Mouse (Mus musculus): Measurements from ENCODE around the gene Ank. TPM values are rescaled to one million over a fixed set of nuclear protein-coding genes. Genes with fewer than 3 reads are reported as not detected.

The Ank gene
- polyA plus RNA-seq, 1 experiment = 231 TPM

DNA sequence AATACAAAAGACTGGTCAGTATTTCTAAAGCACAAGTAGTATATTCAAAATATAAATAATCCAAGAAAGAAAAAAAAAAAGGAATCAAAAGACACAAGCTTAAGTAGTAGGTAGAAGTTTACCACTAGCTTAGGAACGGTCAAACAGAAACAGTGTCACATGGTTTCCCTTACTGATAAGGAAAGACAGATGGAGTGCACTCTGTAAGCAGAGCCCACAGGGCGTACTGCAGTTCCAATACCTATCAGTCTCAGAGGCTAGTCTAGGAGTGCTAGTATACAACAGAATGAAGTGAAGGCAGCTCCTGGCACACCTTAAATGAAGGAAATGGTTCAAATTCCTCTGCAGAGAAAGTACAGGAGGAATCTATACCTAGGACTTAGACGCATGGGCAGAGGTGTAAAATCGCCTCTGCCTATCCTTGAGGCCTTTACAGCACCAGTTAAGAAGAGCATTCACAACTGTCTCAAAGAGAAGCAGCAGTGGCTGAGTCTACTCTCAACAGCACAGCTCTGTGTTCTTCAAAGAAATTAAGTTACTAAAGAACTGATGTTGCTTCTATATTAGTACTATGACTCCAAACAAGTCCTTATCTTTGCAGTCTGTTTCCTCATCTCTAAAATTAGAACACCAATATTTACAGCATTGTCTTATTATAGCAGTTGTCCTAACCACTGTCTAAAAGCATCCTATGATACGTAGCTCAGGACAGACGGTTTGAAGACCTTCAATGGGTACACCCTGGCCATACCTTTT lies 152.5 kb downstream of the Ank start:
- no peak overlapping the region for H3K4me3 ChIP-seq (ENCODE audit: insufficient read depth, low read length)
- 0 out of 2 replicates have a peak, but pooled peaks cover 3% of the 10 kb centered on the region for H3K4me1 ChIP-seq (ENCODE audit: control insufficient read depth, insufficient read depth, low read length)
- TF ChIP-seq POLR2A (IDR thresholded peaks at IDR 0.05; ENCODE audit: extremely low read depth, insufficient read depth, low read length) = no peak
- TF ChIP-seq CTCF (IDR thresholded peaks at IDR 0.05; ENCODE audit: extremely low read depth, insufficient read depth, low read length) = no peak

DNA sequence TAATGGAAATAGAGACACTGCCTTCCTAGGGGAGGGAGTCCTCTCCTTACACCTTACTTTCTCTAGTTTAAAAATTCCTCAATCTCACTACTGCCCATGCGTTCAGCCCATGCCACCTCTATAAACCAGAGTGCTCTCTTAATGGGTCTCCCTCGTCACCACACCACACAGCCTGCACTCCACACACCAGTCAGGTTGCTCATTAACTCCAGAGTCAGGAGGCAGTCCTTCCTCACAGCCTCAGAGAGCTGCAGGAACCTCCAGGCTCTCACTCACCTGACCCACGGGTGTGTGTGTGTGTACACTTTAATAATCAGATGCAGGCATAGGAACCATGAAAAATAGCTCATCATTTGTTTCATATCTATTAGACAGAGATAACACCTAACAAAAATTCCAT lies 153.2 kb downstream of the Ank start:
- TF ChIP-seq POLR2A (IDR thresholded peaks at IDR 0.05; ENCODE audit: extremely low read depth, insufficient read depth, low read length) (no peak), CTCF (IDR thresholded peaks at IDR 0.05; ENCODE audit: extremely low read depth, insufficient read depth, low read length) (no peak)
- 0 out of 2 replicates have a peak, but pooled peaks cover 3% of the 10 kb centered on the region for H3K4me1 ChIP-seq (ENCODE audit: control insufficient read depth, insufficient read depth, low read length)

More for the DNA sequence above, 152.5 kb downstream of the Ank start:
- no peak overlapping the region for H3K27ac ChIP-seq (ENCODE audit: insufficient read depth, low read length)

DNA sequence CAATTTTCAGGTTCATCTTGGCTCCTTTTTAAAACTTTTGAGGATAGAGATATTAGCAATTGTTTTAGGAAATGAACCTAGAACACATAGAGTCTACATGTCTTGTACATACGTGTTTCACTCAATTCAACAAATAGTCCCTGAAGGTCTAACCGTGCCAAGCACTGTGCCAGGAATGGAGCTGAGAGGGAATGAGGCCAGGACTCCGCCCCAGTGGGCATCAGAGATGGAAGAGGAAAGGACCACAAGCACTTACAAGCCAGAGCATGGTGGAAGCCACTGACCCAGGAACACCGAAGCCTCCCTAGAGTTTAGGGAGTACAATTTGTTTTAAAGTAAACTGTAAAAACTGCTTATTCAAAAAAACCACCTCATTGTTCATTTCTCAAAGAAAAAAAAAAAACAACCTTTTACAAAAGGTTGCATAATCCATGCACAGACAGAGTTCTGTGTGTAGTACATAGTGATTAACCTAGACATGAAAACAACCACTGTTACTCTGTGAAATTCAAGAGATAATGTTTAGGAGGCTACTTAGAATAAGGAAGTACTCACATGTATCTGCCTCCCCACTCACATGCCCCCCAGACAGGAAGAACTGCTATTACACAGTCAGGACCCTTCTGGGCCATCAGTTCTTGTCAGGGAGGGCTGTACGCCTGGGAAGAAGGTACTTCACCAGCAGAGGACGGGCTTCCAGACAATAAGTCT lies 154.2 kb downstream of the Ank start:
- H3K27ac ChIP-seq (ENCODE audit: insufficient read depth, low read length) = no peak overlapping the region
- H3K4me3 ChIP-seq (ENCODE audit: insufficient read depth, low read length) = no peak overlapping the region
- H3K4me1 ChIP-seq (ENCODE audit: control insufficient read depth, insufficient read depth, low read length) = 0 out of 2 replicates have a peak, but pooled peaks cover 1% of the 10 kb centered on the region
- TF ChIP-seq CTCF (IDR thresholded peaks at IDR 0.05; ENCODE audit: extremely low read depth, insufficient read depth, low read length) (no peak), POLR2A (IDR thresholded peaks at IDR 0.05; ENCODE audit: extremely low read depth, insufficient read depth, low read length) (no peak)

More for the DNA sequence above, 153.2 kb downstream of the Ank start:
- Histone ChIP-seq H3K27ac (ENCODE audit: insufficient read depth, low read length) (no peak overlapping the region), H3K4me3 (ENCODE audit: insufficient read depth, low read length) (no peak overlapping the region)

DNA sequence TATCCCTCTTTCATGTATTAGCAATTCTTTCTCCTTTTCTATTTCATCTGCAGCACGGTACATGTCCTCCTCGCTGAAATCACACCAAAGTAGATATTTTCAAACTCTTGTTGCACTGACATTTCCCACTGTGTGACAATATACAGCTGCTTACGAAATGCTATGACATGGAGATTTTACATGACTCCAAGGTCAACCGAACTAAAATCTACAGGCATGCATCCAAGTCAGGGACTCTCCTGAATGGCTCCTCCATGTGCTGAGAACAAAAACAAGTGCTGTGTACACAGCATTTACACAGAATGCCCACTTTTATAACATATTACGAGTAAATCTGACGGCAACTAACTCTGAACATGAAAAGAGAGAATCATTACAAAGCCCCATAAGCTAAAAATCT lies 156.8 kb downstream of the Ank start:
- Histone ChIP-seq H3K4me3 (ENCODE audit: insufficient read depth, low read length) (no peak overlapping the region), H3K4me1 (ENCODE audit: control insufficient read depth, insufficient read depth, low read length) (0 out of 2 replicates have a peak, but pooled peaks cover 1% of the 10 kb centered on the region), H3K27ac (ENCODE audit: insufficient read depth, low read length) (no peak overlapping the region)
- TF ChIP-seq CTCF (IDR thresholded peaks at IDR 0.05; ENCODE audit: extremely low read depth, insufficient read depth, low read length) (no peak), POLR2A (IDR thresholded peaks at IDR 0.05; ENCODE audit: extremely low read depth, insufficient read depth, low read length) (no peak)

DNA sequence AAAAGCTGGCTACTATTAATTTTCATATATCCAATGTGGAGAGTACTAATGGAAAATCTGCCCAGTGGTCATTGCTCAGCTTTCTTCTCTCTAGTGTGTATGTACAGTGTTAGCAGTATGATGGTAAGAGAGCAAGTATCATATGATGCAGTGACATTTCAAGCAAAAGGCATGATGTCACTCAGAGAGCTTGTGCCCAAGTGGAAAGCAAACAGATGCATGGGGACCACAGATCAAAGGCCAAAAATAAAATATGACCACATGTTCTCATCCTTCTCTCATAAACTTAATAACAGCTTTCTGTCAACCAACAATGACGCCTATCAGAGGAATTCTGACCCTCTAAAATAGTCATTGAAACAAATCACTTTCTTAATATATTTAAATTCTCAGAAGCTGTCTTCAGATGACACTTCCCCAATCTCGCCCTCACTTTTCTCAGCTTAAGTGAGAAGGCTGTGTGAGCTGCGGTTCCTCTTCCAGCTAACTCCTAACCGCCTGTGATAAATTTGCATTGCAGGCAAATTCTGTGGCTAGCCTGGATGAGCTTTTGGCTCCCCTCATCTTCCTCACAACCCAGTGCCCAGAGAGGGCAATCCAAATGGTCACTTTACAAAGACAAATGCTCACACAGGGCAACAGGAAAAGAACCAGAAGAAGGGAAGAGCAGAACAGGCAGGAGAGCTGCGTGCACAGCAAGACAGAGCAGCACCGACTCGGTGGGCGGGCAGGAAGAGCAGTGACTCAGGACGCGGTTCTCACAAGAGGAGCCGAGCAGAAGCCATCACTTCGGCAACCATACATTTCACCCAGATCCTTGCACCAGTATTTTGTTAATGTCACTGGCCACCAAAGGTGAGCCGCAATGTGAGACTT lies 158.8 kb downstream of the Ank start:
- TF ChIP-seq POLR2A (IDR thresholded peaks at IDR 0.05; ENCODE audit: extremely low read depth, insufficient read depth, low read length) (no peak), CTCF (IDR thresholded peaks at IDR 0.05; ENCODE audit: extremely low read depth, insufficient read depth, low read length) (no peak)
- H3K4me3 ChIP-seq (ENCODE audit: insufficient read depth, low read length) = no peak overlapping the region
- H3K27ac ChIP-seq (ENCODE audit: insufficient read depth, low read length) = peak overlapping the region; percentile 24

DNA sequence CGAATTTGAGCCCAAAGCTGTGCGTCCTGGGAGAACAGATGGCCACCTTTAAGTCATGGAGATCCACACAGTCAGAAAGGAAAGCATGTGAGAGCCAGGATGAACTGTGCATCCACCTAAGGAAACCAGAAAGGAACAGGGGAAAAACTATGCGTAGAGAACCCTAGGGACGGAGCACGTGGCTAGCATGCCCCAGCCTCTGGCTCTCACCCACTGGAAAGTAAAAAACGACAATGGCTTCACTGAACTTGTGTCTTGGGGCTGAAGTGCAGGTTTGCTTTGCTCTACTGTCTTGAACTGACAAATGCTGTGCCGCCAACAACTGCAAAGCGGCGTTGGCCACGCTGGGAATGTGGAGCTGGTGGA lies 159.4 kb downstream of the Ank start:
- H3K27ac ChIP-seq (ENCODE audit: insufficient read depth, low read length) = peak overlapping the region; percentile 19
- no peak for TF ChIP-seq POLR2A (IDR thresholded peaks at IDR 0.05; ENCODE audit: extremely low read depth, insufficient read depth, low read length)
- TF ChIP-seq CTCF (IDR thresholded peaks at IDR 0.05; ENCODE audit: extremely low read depth, insufficient read depth, low read length) = no peak
- peaks cover 9% of the 10 kb centered on the region for H3K4me1 ChIP-seq (ENCODE audit: control insufficient read depth, insufficient read depth, low read length)
- no peak overlapping the region for H3K4me3 ChIP-seq (ENCODE audit: insufficient read depth, low read length)

More for the DNA sequence above, 158.8 kb downstream of the Ank start:
- peaks cover 9% of the 10 kb centered on the region for H3K4me1 ChIP-seq (ENCODE audit: control insufficient read depth, insufficient read depth, low read length)

DNA sequence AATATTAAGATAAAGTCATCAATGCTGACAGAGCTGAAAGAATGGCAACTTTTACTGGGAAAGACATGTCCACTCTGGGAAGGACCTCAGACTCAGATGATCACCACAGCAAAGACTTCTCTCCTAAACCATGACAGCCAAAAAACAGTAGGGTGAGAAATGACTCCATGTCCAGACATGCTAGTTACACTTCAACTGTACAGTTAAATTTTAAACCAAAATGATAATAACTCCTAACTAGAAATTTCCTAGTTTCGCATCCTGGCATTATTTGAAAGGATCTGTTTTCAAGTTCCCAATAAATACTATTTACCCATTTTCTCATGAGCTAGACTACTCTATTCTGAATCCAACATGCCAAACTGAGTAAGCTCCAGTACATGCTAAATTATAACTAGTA lies 159.8 kb downstream of the Ank start:
- Histone ChIP-seq H3K27ac (ENCODE audit: insufficient read depth, low read length) (no peak overlapping the region), H3K4me1 (ENCODE audit: control insufficient read depth, insufficient read depth, low read length) (peaks cover 9% of the 10 kb centered on the region), H3K4me3 (ENCODE audit: insufficient read depth, low read length) (no peak overlapping the region)
- TF ChIP-seq CTCF (IDR thresholded peaks at IDR 0.05; ENCODE audit: extremely low read depth, insufficient read depth, low read length) (no peak), POLR2A (IDR thresholded peaks at IDR 0.05; ENCODE audit: extremely low read depth, insufficient read depth, low read length) (no peak)

DNA sequence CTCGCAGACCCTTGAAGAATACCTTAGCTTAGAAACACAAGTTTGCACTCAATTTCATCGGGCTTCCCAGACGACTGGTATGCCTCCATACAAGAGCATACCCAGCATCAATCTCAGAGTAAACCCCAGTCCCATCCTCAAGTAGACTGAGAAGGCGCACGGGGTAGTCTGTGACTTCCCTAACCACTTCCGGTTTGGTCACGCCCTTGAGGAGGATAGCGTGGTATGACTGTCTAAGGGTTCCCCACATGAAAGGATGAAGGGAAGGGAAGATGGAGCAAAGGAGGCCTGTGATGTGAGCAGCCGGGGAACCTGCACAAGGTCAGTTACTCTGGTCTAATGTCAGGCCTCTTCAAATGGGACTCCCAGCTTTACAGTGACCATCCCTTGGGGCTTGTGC lies 161.3 kb downstream of the Ank start:
- H3K4me3 ChIP-seq (ENCODE audit: insufficient read depth, low read length) = no peak overlapping the region
- H3K27ac ChIP-seq (ENCODE audit: insufficient read depth, low read length) = no peak overlapping the region
- TF ChIP-seq POLR2A (IDR thresholded peaks at IDR 0.05; ENCODE audit: extremely low read depth, insufficient read depth, low read length) (no peak), CTCF (IDR thresholded peaks at IDR 0.05; ENCODE audit: extremely low read depth, insufficient read depth, low read length) (no peak)
- H3K4me1 ChIP-seq (ENCODE audit: control insufficient read depth, insufficient read depth, low read length) = peaks cover 7% of the 10 kb centered on the region

DNA sequence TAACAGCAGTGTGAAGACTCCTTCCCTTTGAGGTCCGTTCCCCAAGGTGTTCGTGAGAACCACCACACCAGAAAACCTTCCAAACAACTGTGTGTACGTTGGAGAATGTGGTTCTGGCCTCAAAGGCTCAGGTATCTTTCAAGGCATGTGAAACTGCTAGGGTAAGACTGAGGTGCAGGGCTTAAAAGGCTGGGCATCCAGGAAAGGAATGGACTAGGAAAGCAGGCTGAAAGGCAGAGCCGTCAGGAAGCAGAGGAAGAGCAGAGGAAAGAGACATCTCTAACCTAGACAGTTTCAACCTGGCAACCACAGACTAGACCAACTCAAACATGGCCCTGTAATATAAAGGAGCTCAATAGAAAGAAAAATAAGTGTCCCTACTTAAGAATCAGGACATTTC lies 162.6 kb downstream of the Ank start:
- TF ChIP-seq CTCF (IDR thresholded peaks at IDR 0.05; ENCODE audit: extremely low read depth, insufficient read depth, low read length) = no peak
- H3K4me3 ChIP-seq (ENCODE audit: insufficient read depth, low read length) = no peak overlapping the region; the same call in 1 of the 2 replicates
- no peak overlapping the region for H3K27ac ChIP-seq (ENCODE audit: insufficient read depth, low read length)
- peaks cover 7% of the 10 kb centered on the region for H3K4me1 ChIP-seq (ENCODE audit: control insufficient read depth, insufficient read depth, low read length)

Measured in cortical plate, adult 2 months (tissue).